Mouse (Mus musculus) cortical plate, adult 2 months (tissue): Measurements from ENCODE around the gene Tac1. TPM values are rescaled to one million over a fixed set of nuclear protein-coding genes. Genes with fewer than 3 reads are reported as not detected.
"Not testable (repeated sequence)": the region's sequence is repeated elsewhere in the genome, so short reads cannot be mapped to it uniquely, and the experiment has no call there.

Source experiments
- H3K27ac ChIP-seq: fragments of 200-500 bp; 2 replicates; pipeline ENCODE4 v1.5.1; 2012; ENCODE audit warnings: low read length, control low read depth, inconsistent platforms; ENCODE audit not compliant: insufficient read depth
- H3K4me1 ChIP-seq: fragments of 200-500 bp; 2 replicates; pipeline ENCODE4 v1.6.1; 2011; ENCODE audit warnings: low read length; ENCODE audit not compliant: control insufficient read depth, insufficient read depth
- H3K4me3 ChIP-seq: fragments of 200-500 bp; 2 replicates; pipeline ENCODE4 v1.5.1; 2011; ENCODE audit warnings: mild to moderate bottlenecking, low read length, control low read depth; ENCODE audit not compliant: insufficient read depth
- CTCF ChIP-seq: fragments of 200-500 bp; IDR thresholded peaks from 2 replicates; pipeline ENCODE4 v1.5.1; 2011; ENCODE audit warnings: mild to moderate bottlenecking, control low read depth, low read length; ENCODE audit not compliant: insufficient read depth; ENCODE audit errors: extremely low read depth
- POLR2A ChIP-seq: fragments of 200-500 bp; IDR thresholded peaks from 2 replicates; pipeline ENCODE4 v1.6.1; 2011; ENCODE audit warnings: mild to moderate bottlenecking, low read length, control low read depth; ENCODE audit not compliant: insufficient read depth; ENCODE audit errors: extremely low read depth
- polyA plus RNA-seq: library from polyadenylated mRNA; depleted of rRNA; stranded (reverse); fragments of >200 nt; gene quantifications from 2 replicates; pipeline ENCODE4 v1.2.3, GENCODE M21; 2012; rRNA removed

Gene Tac1
- polyA plus RNA-seq, 1 experiment, result 50.9 TPM

GRCm38 (mm10) chr6:7601353-7602094, 46.8 kb downstream of the Tac1 start:
- TF ChIP-seq POLR2A (no peak), CTCF (no peak)
- Histone ChIP-seq H3K4me3 (no peak overlapping the region), H3K27ac (no peak overlapping the region), H3K4me1 (no peaks in the 10 kb centered on the region; the same call in 1 of the 2 replicates)

DNA sequence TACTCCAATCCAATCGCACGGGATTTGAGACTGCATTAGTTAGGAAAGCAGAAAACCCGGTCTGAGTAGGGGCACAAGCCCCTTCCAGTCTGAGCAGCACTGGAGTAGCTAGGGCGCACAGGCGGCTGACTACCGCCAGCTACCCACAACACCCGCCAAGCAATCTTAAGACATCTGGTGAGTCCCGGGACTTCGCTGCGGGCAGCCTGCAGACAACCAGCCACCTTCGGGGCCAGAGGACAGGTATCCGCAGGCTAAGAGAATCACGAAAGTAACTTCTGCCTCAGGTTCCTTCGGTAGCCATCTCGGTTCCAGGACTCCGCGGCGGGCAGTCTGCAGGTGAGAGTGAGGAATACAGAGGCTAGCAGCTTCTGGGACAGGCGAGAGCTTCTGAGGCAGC, 59.0 kb downstream of the Tac1 start:
- not testable (repeated sequence) for H3K4me1 ChIP-seq, H3K27ac ChIP-seq, H3K4me3 ChIP-seq

Other genes starting within 250 kb of the Tac1 start
- gene Asns, start 138.4 kb downstream of the Tac1 start, polyA plus RNA-seq, result 86.3 and 88.9 TPM in 2 replicates